Mouse (Mus musculus) stomach, adult 2 months (tissue): ENCODE results near the gene Fam189a2. TPM values are rescaled to one million over a fixed set of nuclear protein-coding genes. Genes with fewer than 3 reads are reported as not detected.

Experiments used
- polyA plus RNA-seq: library from polyadenylated mRNA; depleted of rRNA; stranded (reverse); fragments of >200 nt; gene quantifications from 2 replicates; pipeline ENCODE4 v1.2.3, GENCODE M21; 2012; rRNA removed

Fam189a2 gene
- polyA plus RNA-seq, result 6.0 and 8.0 TPM in 2 replicates

DNA sequence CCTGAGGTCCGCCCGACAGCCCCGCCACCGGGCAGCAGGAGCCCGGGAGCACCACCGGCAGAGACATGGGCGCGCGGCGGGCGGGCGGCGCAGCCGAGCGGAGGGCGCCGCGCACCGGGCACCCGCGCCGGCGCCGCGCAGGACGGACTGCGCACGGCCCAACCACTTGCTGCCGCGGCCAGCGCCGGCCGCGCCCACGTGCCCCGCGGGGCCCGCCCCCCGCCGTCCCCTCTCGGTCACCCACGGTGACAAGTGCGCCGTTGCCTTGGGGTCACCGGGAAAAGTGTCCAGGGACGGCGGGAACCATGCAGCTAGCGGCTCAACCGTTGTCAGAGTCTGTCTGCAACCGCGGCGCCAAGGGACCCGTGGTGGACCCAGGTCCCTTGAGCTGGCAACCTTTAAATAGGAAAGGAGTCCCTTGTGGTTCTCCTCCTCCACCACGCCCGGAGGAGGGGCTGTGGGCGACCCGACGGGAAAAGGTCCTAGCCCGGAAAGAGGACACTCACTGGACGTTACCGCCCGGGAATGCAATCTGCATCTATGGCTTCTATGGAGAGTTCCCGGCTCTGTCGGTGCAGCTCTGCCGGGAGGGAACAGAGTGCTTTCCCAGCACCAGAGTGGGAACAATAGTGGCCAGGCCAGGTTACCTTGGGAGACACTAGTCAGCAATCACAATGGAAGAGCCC, at the start of gene Fam189a2:
TSS of gene Fam189a2 (minus strand) at position 149 of the 686 bp plus-strand sequence.

Other genes starting within 250 kb of the Fam189a2 start
- gene Tjp2, start 194.0 kb upstream of the Fam189a2 start, polyA plus RNA-seq, result 15.7 and 18.3 TPM in 2 replicates
- 8.8 and 11.6 TPM in 2 replicates for gene Fxn, start 249.6 kb upstream of the Fam189a2 start, polyA plus RNA-seq